Mouse (Mus musculus) splenic B cell, adult 2 months (primary cell): Measurements from ENCODE around the gene Mfsd4b1.
"Not testable (repeated sequence)": the region's sequence is repeated elsewhere in the genome, so short reads cannot be mapped to it uniquely, and the experiment has no call there.

Experiments used
- DNase-seq: peaks from one replicate; pipeline ENCODE4 v3.0.0-alpha.2; 2011; ENCODE audit warnings: low read depth, low spot score
- H3K27me3 ChIP-seq: 2 replicates; pipeline ENCODE4 v1.6.1; 2012; ENCODE audit warnings: mild to moderate bottlenecking, low read length, moderate library complexity, mixed read lengths; ENCODE audit not compliant: control insufficient read depth, poor library complexity, insufficient read depth, severe bottlenecking
- H3K36me3 ChIP-seq: 2 replicates; pipeline ENCODE4 v1.6.1; 2012; ENCODE audit warnings: mild to moderate bottlenecking, low read length, moderate library complexity, mixed read lengths; ENCODE audit not compliant: control insufficient read depth, poor library complexity, insufficient read depth, severe bottlenecking

Gene Mfsd4b1

GRCm38 (mm10) chr10:40018261-40018860 is 6.7 kb downstream of the Mfsd4b1 start:
- Histone ChIP-seq H3K36me3 (no peaks in the 10 kb centered on the region), H3K27me3 (no peaks in the 10 kb centered on the region)
- DNase-seq: no peak

DNA sequence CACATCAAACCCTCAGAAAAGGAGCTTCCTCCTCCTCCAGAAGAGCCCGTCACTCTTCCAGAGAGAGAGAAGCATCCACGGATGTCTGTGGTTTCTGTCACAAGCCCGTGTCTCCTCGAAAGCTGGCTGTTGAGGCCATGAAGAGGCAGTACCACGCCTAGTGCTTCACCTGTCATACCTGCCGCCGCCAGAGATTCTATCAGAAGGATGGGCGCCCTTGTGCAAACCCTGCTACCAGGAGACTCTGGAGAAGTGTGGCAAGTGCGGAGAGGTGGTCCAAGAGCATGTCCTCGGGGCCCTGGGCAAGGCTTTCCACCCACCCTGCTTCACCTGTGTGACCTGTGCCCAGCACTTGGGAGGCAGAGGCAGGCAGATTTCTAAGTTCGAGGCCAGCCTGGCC is 15.5 kb downstream of the Mfsd4b1 start:
- Histone ChIP-seq H3K27me3 (no peaks in the 10 kb centered on the region), H3K36me3 (no peaks in the 10 kb centered on the region)
- DNase-seq: no peak

DNA sequence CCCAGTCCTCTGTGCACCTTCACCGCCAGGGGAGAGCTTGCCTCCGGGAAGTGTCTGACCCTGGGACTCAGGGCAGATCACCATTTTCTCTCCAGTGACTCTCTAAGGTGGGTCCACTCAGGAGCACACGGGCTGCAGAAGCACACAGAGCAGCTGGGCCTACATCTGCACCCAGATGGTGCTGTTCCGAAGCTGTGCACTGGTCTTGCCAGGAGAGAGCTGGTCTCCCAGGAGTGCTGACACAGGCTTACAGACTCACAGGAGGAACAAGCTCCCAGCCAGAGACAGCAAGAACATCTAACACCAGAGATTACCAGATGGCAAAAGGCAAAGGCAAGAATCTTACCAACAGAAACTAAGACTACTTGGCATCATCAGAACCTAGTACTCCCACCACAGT is 16.2 kb downstream of the Mfsd4b1 start:
- H3K36me3 ChIP-seq, H3K27me3 ChIP-seq: not testable (repeated sequence)

GRCm38 (mm10) chr10:40007953-40008352 is 17.1 kb downstream of the Mfsd4b1 start:
- no peak for DNase-seq
- Histone ChIP-seq H3K27me3 (no peaks in the 10 kb centered on the region), H3K36me3 (no peaks in the 10 kb centered on the region)

More for the DNA sequence above, 16.2 kb downstream of the Mfsd4b1 start:
- DNase-seq: not testable (repeated sequence)

- DNase-seq: no peak
- Histone ChIP-seq H3K27me3 (no peaks in the 10 kb centered on the region), H3K36me3 (no peaks in the 10 kb centered on the region)
Measured at GRCm38 (mm10) chr10:40006963-40007362, 18.1 kb downstream of the Mfsd4b1 start.

- H3K27me3 ChIP-seq: no peaks in the 10 kb centered on the region
- DNase-seq: no peak
- H3K36me3 ChIP-seq: no peaks in the 10 kb centered on the region
Measured at GRCm38 (mm10) chr10:40000746-40001145, 24.3 kb downstream of the Mfsd4b1 start.

- Histone ChIP-seq H3K36me3 (no peaks in the 10 kb centered on the region), H3K27me3 (no peaks in the 10 kb centered on the region)
- no peak for DNase-seq
Measured at GRCm38 (mm10) chr10:39991155-39991554, 33.9 kb downstream of the Mfsd4b1 start.

DNA sequence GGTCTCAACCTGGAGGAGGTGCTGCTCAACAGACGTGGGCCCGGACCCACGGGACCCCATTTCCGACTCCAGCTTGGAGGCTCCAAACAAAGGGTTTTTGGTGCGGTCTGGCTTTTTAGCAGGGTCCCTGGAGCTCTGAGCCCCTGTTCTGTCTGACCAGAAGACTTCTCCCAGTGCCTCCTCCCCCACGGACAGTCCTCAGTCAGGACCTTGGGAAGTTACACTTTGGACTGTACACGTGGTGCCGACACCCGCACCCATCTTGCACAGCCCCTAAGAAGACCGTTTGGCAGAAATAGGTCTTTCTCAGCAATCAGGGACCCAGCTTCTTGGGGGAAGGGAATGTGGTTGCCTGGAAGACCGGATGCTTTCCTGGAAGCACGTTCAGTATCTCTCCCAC is 38.6 kb downstream of the Mfsd4b1 start, which contains the start of gene Mfsd4b5:
TSS of gene Mfsd4b5 (minus strand) at position 181 of the 400 bp plus-strand sequence.
- no peaks in the 10 kb centered on the region for H3K36me3 ChIP-seq
- DNase-seq: no peak
- H3K27me3 ChIP-seq: no peaks in the 10 kb centered on the region

GRCm38 (mm10) chr10:39982604-39983003 is 42.5 kb downstream of the Mfsd4b1 start:
- no peak for DNase-seq
- H3K27me3 ChIP-seq: no peaks in the 10 kb centered on the region
- no peaks in the 10 kb centered on the region for H3K36me3 ChIP-seq

DNA sequence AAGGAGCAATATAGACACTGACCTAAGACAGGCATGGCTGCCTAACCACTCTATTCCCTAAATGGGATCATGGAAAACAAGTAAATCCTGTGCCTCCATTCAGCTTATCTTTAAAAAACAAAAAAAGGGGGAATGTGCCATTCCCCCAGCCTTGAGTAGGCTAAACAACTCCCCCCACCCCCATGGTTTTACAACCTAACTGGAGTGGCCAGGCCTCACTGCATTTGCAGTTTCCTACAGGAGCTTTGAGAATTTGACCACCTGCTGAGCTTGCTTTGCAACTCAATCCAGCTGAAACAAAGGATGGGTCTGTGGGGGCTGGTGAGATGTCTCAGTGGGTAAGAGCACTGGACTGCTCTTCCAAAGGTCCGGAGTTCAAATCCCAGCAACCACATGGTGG is 46.8 kb downstream of the Mfsd4b1 start:
- H3K36me3 ChIP-seq: no peaks in the 10 kb centered on the region
- no peaks in the 10 kb centered on the region for H3K27me3 ChIP-seq
- no peak for DNase-seq

DNA sequence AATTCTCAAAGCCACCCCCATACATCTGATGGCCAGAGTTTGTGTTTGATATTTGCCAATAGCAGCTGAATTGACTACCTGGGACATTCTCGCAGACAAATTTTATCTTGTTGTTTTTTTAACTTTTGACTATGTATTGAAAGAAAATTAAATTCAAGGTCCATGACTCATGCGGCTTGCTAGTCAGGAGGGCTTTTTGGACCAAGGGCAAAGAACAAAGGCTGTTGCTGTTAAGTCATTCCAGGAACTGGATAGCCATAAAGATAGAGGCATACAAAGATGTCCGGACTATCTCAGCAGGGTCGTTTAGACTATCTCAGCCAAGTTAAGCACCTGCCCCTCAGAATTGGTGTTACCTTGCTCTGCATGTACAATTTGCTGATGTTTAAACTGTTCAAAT is 47.7 kb downstream of the Mfsd4b1 start:
- no peak for DNase-seq
- Histone ChIP-seq H3K27me3 (no peaks in the 10 kb centered on the region), H3K36me3 (no peaks in the 10 kb centered on the region)

GRCm38 (mm10) chr10:39975771-39976170 is 49.3 kb downstream of the Mfsd4b1 start:
- Histone ChIP-seq H3K36me3 (no peaks in the 10 kb centered on the region), H3K27me3 (no peaks in the 10 kb centered on the region)
- no peak for DNase-seq

- Histone ChIP-seq H3K36me3 (no peaks in the 10 kb centered on the region), H3K27me3 (no peaks in the 10 kb centered on the region)
- DNase-seq: no peak
Measured at GRCm38 (mm10) chr10:39974982-39975381, 50.1 kb downstream of the Mfsd4b1 start.

DNA sequence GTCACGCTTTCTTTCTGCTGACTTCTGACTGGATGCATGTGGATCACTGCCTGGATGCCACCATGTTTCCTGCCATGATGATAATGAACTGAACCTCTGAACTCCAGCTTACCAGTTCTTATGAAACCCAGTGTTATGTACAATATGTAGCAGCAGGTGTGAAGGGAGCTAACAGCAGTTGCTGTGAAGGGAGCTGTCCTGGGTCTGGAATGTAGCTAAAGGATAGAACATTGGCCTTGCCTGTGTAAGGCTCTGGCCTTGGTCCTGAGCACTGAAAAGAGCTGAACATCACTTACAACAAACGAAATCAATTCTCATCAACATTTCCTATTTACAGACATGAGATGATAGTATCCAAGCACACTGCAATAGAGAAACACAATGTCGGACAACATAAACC is 57.6 kb downstream of the Mfsd4b1 start:
- DNase-seq: no peak
- no peaks in the 10 kb centered on the region for H3K27me3 ChIP-seq
- no peaks in the 10 kb centered on the region for H3K36me3 ChIP-seq

GRCm38 (mm10) chr10:39961906-39962305 is 63.2 kb downstream of the Mfsd4b1 start:
- H3K36me3 ChIP-seq: no peaks in the 10 kb centered on the region
- no peaks in the 10 kb centered on the region for H3K27me3 ChIP-seq
- no peak for DNase-seq

- Histone ChIP-seq H3K36me3 (no peaks in the 10 kb centered on the region), H3K27me3 (no peaks in the 10 kb centered on the region)
- no peak for DNase-seq
Measured at GRCm38 (mm10) chr10:39960441-39960822, 64.6 kb downstream of the Mfsd4b1 start.
